Mouse (Mus musculus) midbrain, embryonic 11.5 days (tissue): ENCODE results near the gene Odf3b. TPM values are rescaled to one million over a fixed set of nuclear protein-coding genes. Genes with fewer than 3 reads are reported as not detected.

Experiments used
- ATAC-seq: fragments of 200-750 bp; cut with Nextera tagmentation; 2 replicates; pipeline ENCODE4 v1.8.0; 2017; ENCODE audit warnings: moderate TSS enrichment, moderate library complexity; ENCODE audit not compliant: low FRiP score
- DNase-seq: peaks from one replicate; pipeline ENCODE4 v3.0.0; 2015; ENCODE audit warnings: low spot score; ENCODE audit errors: missing footprints
- H3K27ac ChIP-seq: fragments of 300-500 bp; sonication (generic); 2 replicates; pipeline ENCODE4 v1.5.1; 2014; ENCODE audit warnings: low read depth, low read length
- H3K27me3 ChIP-seq: fragments of 300-500 bp; sonication (generic); 2 replicates; pipeline ENCODE4 v1.6.1; 2014; ENCODE audit warnings: mild to moderate bottlenecking, low read length, moderate library complexity, mixed read lengths; ENCODE audit not compliant: control insufficient read depth, insufficient read depth
- H3K36me3 ChIP-seq: fragments of 300-500 bp; sonication (generic); 2 replicates; pipeline ENCODE4 v1.6.1; 2014; ENCODE audit warnings: mild to moderate bottlenecking, low read length, moderate library complexity, mixed read lengths; ENCODE audit not compliant: control insufficient read depth, insufficient read depth
- H3K4me1 ChIP-seq: fragments of 300-500 bp; sonication (generic); 2 replicates; pipeline ENCODE4 v1.6.1; 2014; ENCODE audit warnings: low read length; ENCODE audit not compliant: control insufficient read depth, insufficient read depth
- H3K4me2 ChIP-seq: fragments of 300-500 bp; sonication (generic); 2 replicates; pipeline ENCODE4 v1.6.1; 2014; ENCODE audit warnings: mild to moderate bottlenecking, moderate library complexity
- H3K4me3 ChIP-seq: fragments of 300-500 bp; sonication (generic); 2 replicates; pipeline ENCODE4 v1.5.1; 2014; ENCODE audit warnings: low read depth, low read length
- H3K9ac ChIP-seq: fragments of 300-500 bp; sonication (generic); 2 replicates; pipeline ENCODE4 v1.6.1; 2014; ENCODE audit warnings: low read length
- H3K9me3 ChIP-seq: fragments of 300-500 bp; sonication (generic); 2 replicates; pipeline ENCODE4 v1.6.1; 2016; ENCODE audit warnings: low read length; ENCODE audit not compliant: control insufficient read depth
- WGBS: fragments of 180-500 bp; shearing (Covaris S2); extraction: QIAGEN DNeasy Blood & Tissue Kit; methylation state at CpG from one replicate; pipeline ENCODE4 v1.1.7; 2014; 5-methylcytosine and 5-hydroxymethylcytosine counted together
- polyA plus RNA-seq: library from polyadenylated mRNA; unstranded; fragments of >200 nt; fragmentation: Nextera tagmentation; extraction: Ambion mirVana; gene quantifications from 2 replicates; pipeline ENCODE4 v1.2.1, GENCODE M21; 2014

Odf3b gene
- polyA plus RNA-seq, 1 experiment from 2014 or later, result 0.64 TPM

DNA sequence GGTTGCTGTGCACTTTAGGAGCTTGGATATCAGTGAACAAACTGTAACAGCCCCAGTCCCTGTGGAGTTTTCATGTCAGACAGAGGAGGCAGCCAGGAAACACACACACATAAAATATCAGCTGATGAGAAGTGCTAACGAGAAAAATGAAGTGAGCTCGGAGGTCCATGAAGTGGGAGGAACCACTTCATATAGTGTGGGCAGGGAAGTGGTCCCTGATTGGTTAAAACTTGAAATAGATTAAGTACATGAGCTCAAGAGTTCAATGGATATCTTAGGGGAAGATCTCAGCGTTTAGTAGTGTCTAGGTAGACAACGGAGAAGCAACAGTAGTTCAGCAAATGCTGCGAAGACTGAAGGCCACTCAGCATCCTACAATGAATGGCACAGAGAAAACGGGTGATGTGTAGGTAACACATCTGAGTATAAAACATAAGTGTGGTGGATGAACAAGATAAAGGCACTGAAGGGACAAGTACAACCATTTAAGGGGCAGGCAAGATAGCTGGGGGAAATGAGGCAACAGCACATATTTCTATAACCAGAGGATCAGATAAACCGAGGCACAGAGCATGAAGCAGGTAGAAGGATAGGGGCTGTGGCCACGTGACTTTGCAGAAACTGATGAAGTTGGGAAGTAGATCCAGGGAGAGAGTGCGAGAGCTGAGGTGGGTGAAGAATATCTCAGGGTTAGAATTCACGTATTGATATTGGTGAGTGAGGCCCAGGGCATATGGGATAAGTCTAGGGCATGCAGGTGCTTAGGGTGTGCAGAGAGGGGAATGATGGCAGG is 25.9 kb upstream of the Odf3b start:
- Histone ChIP-seq H3K27ac (no peak overlapping the region), H3K9me3 (no peaks in the 10 kb centered on the region), H3K4me3 (no peak overlapping the region), H3K4me1 (no peaks in the 10 kb centered on the region), H3K27me3 (no peaks in the 10 kb centered on the region), H3K36me3 (no peaks in the 10 kb centered on the region), H3K9ac (no peak overlapping the region), H3K4me2 (no peak overlapping the region)
- no peak for ATAC-seq
- WGBS, result 85% methylated on average over 10 of the region's 10 CpGs
- DNase-seq, result peak; percentile 54

DNA sequence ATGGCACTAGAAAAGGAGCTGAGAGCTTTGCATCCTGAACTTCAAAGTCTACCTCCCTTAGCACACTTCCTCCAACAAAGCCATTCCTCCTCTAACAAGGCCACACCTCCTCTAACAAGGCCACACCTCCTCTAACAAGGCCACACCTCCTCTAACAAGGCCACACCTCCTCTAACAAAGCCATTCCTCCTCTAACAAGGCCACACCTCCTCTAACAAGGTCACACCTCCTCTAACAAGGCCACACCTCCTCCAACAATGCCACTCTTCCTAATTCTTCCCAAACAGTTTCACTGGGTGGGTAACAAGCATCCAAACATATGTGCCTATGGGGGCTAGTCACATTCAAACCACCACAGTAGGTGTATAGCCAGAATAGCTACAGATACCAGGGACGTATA is 23.4 kb upstream of the Odf3b start:
- H3K36me3 ChIP-seq, result no peaks in the 10 kb centered on the region
- no peak overlapping the region for H3K4me2 ChIP-seq
- ATAC-seq, result no peak
- no peak overlapping the region for H3K27ac ChIP-seq
- no peaks in the 10 kb centered on the region for H3K4me1 ChIP-seq
- no peak overlapping the region for H3K9ac ChIP-seq
- H3K27me3 ChIP-seq, result no peaks in the 10 kb centered on the region
- peak; percentile 6 for DNase-seq
- 89% methylated on average over 1 of the region's 1 CpGs for WGBS
- H3K4me3 ChIP-seq, result no peak overlapping the region
- H3K9me3 ChIP-seq, result no peaks in the 10 kb centered on the region

DNA sequence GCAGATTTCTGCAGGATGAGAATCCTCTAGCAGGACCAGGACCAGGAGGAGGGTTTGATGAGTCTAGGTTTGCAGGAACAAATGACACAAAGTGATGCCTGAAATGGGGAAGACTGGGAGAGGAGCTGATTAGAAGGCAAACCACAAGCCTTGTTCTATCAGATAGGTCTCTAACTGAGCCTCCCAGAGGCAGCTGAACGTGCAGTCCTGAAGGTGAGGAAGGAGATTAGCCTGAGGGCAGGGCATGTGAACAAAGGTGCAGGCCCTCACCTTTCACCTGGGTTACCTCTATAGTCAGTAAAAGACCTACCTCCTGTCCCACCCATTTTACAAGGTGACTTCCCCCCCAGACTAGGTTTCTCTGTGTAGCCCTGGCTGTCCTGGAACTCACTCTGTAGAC is 20.6 kb upstream of the Odf3b start:
- whole genome bisulfite sequencing, result 58% methylated on average over 1 of the region's 1 CpGs

DNA sequence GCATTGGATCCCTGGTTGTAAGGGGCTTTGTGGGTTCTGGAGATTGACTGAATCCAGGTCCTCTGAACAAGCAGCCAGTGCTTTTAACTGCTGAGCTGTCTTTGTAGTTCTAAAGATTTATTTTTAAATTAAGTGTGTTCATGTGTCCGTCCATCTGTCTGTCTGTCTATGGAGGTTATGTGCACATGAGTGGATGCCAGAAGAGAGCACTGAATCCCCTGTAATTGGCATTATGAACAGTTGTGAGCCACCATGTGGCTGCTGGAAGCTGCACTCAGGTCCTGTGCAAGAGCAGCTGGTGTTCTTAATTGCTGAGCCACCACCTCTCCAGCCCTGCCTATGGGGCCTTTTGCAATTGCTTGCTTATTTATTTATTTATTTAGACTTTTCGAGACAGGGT is 19.1 kb upstream of the Odf3b start:
- Histone ChIP-seq H3K9ac (no peak overlapping the region), H3K27me3 (no peaks in the 10 kb centered on the region), H3K4me2 (no peak overlapping the region), H3K9me3 (no peaks in the 10 kb centered on the region), H3K4me1 (no peaks in the 10 kb centered on the region), H3K27ac (no peak overlapping the region), H3K36me3 (no peaks in the 10 kb centered on the region), H3K4me3 (no peak overlapping the region)
- WGBS, result 83% methylated on average over 2 of the region's 2 CpGs
- DNase-seq (no peak), ATAC-seq (no peak)

More for the DNA sequence above, 20.6 kb upstream of the Odf3b start:
- no peak overlapping the region for H3K9ac ChIP-seq
- H3K9me3 ChIP-seq, result no peaks in the 10 kb centered on the region
- ATAC-seq (no peak), DNase-seq (no peak)
- H3K4me1 ChIP-seq, result no peaks in the 10 kb centered on the region
- no peaks in the 10 kb centered on the region for H3K36me3 ChIP-seq
- H3K4me2 ChIP-seq, result no peak overlapping the region
- no peaks in the 10 kb centered on the region for H3K27me3 ChIP-seq
- H3K4me3 ChIP-seq, result no peak overlapping the region
- no peak overlapping the region for H3K27ac ChIP-seq

DNA sequence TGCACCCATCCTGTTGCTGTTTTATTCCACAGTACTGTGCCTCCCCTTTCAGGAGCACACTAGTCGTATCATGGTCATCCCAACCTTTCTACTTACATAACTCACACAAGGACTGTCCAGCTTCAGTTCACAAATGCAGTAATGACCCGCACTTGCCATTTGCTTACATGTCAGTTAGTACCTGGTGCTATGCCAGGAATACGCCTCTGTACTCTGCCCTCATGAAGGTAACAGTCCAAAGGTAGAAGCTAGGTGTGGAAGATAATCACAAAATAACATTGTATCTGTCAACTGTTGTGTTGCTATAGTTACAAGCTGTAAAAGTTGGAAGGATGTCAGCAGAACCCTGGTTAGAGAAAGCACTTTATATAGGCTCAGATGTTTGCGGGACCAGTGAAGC is 17.8 kb upstream of the Odf3b start:
- Histone ChIP-seq H3K36me3 (no peaks in the 10 kb centered on the region), H3K4me3 (no peak overlapping the region), H3K4me2 (no peak overlapping the region), H3K9me3 (no peaks in the 10 kb centered on the region), H3K27me3 (no peaks in the 10 kb centered on the region), H3K4me1 (no peaks in the 10 kb centered on the region), H3K9ac (no peak overlapping the region), H3K27ac (no peak overlapping the region)
- ATAC-seq, result no peak
- WGBS, result 92% methylated on average over 4 of the region's 4 CpGs
- DNase-seq, result no peak

DNA sequence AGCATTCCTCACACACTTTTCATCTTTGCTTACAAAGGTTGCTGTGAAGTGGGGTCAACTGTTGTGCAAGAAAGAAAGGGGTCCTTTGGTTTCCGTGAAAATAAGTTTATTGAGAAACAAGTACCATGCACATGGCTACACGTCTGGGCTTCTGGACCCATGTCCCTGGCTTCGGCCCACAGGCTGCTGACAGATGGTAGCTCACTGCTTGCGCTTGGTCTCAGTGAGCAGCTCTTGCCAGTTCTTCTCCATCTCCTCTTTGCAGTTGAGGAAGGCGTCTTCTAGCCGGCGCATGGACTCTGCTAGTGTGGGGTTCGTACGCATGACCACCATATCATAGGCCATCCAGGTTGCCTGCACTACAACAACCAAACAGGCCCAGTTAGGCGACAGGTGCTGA is 11.0 kb upstream of the Odf3b start:
- Histone ChIP-seq H3K36me3 (no peaks in the 10 kb centered on the region), H3K4me1 (no peaks in the 10 kb centered on the region), H3K4me2 (no peak overlapping the region), H3K27ac (no peak overlapping the region), H3K9ac (no peak overlapping the region), H3K4me3 (no peak overlapping the region), H3K9me3 (no peaks in the 10 kb centered on the region), H3K27me3 (no peaks in the 10 kb centered on the region)
- DNase-seq (no peak), ATAC-seq (no peak)
- 93% methylated on average over 10 of the region's 10 CpGs for WGBS

DNA sequence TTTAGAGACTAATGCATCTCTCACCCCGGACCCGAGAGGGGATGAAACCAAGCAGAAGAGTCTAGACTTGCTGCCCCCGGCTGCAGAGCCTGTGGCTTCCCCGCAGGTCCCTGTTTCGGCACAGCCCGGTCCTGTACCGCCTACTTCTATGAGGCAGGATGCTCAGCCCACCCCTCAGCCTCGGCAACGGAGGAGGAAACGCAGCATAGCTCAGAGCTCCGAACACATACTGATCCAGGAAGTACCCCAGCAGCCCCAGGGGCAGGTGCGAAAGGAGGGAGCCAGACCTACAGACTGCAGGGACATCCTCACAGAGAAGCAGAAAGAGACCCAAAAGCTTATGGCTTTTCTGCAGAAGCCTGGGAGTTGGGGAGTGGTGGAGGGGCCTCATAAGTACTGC is 8.0 kb upstream of the Odf3b start:
- no peak for ATAC-seq
- Histone ChIP-seq H3K36me3 (no peaks in the 10 kb centered on the region), H3K9ac (no peak overlapping the region), H3K27me3 (no peaks in the 10 kb centered on the region), H3K4me3 (no peak overlapping the region), H3K27ac (no peak overlapping the region), H3K9me3 (no peaks in the 10 kb centered on the region), H3K4me2 (no peak overlapping the region), H3K4me1 (no peaks in the 10 kb centered on the region)
- WGBS, result 47% methylated on average over 12 of the region's 12 CpGs
- no peak for DNase-seq

DNA sequence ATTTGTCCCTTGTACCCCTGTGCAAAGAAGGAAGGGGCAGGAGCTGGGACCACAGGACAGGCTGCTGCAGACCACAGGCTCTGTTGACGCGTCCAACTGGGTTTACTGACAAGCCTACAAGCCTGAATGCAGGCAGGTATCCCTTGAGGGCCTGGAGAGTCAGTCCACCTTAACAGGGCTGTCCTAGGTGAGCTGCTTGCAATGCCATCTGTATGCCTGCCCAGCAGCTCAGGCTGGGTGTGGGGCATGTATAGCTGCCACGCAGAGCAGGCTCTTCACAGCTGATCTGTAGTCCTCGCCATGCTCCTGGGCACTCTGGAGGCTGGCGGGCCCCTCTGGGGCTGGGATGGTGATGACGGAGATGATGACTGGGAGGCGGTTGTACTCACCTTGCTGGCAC is 5.5 kb upstream of the Odf3b start, which contains the start of gene Klhdc7b:
Gene Klhdc7b, plus strand, starts transcription at position 301 of the 400 bp plus-strand sequence.
- H3K4me1 ChIP-seq, result no peaks in the 10 kb centered on the region
- WGBS, result 92% methylated on average over 7 of the region's 7 CpGs
- ATAC-seq (no peak), DNase-seq (peak; percentile 60)
- H3K9me3 ChIP-seq, result no peaks in the 10 kb centered on the region
- no peak within 1 kb of the TSS for H3K4me3 ChIP-seq
- H3K36me3 ChIP-seq, result no peaks in the 10 kb centered on the region
- no peak within 1 kb of the TSS for H3K9ac ChIP-seq
- no peak within 1 kb of the TSS for H3K27ac ChIP-seq
- H3K4me2 ChIP-seq, result no peak within 1 kb of the TSS
- peaks cover 7% of the 10 kb centered on the region for H3K27me3 ChIP-seq

DNA sequence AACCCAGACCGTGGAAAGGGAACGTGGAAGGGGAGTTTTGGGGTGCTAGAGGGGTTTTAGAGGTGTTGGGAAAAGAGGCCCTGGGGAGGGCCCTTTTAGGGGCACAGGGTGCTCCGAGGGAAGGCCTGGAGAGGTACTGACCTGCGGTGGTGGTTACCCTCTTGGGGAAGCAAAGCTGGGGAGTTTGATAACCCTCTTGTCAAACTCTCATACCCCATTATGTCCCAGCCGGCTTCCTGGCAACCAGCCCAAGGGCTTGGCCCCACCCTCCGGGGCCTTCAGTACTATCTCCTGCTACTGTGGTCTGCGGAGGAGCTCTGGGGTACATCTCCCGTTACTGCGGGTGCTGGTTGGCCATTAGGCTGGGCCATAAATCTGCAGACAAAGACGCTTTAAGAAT is 347 bp upstream of the Odf3b start:
- Histone ChIP-seq H3K4me2 (peak overlapping the region; percentile 70), H3K9me3 (no peaks in the 10 kb centered on the region), H3K4me1 (peaks cover 13% of the 10 kb centered on the region), H3K36me3 (no peaks in the 10 kb centered on the region), H3K4me3 (peak overlapping the region; percentile 33; the same call in 1 of the 2 replicates), H3K27ac (no peak overlapping the region), H3K27me3 (peaks cover 44% of the 10 kb centered on the region), H3K9ac (peak overlapping the region; percentile 47)
- ATAC-seq (no peak), DNase-seq (no peak)
- WGBS, result 12% methylated on average over 10 of the region's 10 CpGs
